Mouse (Mus musculus) yolk sac, embryonic 10.5 days (tissue): Measurements from ENCODE around the gene Fam114a2.
"Not testable (repeated sequence)": the region's sequence is repeated elsewhere in the genome, so short reads cannot be mapped to it uniquely, and the experiment has no call there.

Experiments
- DNase-seq: peaks from one replicate; pipeline ENCODE4 v3.0.0-alpha.2; 2017; ENCODE audit warnings: low spot score

The Fam114a2 gene

DNA sequence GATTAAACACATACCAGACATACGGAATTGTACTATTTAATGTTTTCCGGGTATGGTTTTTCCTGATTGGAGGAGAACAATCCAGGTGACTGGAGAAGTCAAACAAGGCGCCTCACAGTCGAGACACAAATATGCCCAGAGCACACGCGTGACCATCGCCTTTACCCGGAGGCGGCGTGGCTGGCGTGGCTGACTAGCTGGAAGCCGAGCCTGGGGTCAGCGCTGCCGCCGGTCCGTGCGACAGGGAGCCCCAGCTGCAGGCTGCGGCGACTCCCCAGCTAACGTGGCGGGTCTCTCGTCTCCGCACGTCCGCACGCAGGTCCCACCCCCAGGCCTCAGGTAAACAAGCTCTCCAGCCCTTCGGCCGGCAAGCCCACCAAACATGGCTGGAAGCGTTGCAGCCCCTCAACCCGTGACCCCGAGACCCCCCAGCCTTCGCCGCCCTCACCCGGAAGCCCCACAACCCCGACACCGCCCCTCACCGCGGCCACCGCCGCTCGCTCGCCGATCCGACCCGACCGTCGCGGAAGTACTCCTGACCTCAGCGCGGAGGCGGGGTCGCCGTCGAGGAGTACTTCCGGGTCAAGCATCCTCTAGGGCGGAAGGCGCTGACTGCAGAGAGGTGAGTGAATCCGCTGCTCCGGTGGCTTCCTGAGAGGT lies at the start of gene Fam114a2, which contains the start of gene Mfap3:
Gene Fam114a2, minus strand, starts transcription at position 527 of the 660 bp plus-strand sequence.
Gene Mfap3, plus strand, starts transcription at position 574 of the 660 bp plus-strand sequence.
- DNase-seq = peak; percentile 94

DNA sequence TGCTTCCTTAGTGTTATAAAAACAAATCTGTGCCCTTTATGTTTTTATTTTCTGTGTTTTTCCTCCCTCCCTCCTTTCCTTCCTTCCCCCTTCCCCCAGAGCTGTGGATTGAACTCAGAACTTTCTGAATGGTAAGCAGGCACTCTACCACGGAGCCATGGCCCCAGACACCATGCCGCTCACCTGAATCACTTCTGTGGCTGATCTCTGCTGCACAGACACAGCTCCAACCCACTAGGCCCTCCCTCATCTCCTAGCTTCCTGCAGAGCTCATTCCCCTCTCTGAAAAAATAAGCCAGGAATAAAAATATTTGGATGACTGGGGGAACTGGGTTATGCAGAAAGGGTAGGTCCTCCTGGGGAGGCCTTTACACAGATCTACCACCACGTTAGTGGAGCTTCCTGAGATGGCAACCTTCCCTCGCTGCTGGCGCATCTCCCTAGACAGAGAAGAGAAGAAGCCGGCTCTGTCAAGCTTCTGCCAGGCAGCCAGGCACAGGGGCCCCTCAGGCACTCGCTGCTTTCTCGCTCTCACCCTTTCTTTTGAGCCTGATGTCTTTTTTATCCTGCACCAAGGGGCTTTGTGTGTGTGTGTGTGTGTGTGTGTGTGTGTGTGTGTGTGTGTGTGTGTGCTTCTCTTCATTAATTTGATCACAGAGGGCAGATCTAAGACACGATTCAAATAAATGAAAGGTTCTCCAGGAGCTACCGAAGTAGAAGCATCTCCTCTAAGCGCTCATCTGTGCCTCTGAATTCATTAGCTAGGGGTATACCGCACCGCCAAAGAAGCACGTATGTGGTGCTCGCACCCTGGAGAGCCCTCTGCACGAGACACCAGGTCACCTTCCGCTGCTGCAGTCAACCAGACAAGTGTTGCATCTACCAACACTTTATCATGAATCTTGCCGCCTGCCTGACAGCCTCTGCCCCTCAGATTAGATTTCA lies 47.9 kb upstream of the Fam114a2 start:
- no peak for DNase-seq

DNA sequence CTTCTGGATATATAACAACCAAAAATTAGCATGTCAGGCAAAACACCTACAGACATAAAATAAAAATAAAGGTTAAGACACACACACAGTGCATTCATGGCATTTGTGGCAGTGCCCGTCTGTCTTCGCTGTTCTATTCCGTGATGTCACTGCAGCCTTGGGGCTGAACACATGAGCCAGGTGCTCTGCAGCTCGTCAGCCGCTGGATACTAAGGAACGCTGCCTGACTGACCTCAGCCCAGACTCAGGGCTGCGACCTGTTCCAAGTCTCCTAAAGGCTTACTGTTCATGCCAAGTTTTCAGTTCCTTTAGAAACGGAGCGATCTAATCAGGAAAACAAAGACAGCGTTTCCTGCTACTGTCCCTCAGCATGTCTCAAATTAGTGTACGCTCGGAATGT lies 46.1 kb upstream of the Fam114a2 start:
- DNase-seq = no peak

DNA sequence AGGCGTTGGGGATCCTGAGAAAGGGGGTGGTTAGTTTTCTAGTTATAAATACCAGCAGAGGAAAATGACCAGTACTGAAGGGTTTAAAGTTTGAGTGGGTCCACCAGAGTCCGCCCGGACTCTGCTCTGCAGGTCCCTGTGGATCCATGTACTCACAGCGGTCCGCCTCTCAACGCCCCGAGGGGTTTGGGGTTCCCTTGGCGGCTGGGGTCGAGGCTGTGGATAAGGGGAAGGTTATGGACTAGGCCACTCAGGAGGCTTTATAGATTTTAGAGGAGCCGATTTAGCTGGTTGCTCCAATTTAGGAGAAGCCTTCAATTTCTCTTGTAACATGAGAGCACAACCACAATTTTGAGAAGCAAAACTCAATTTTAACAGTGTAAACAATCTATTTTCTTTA lies 39.5 kb upstream of the Fam114a2 start:
- not testable (repeated sequence) for DNase-seq

DNA sequence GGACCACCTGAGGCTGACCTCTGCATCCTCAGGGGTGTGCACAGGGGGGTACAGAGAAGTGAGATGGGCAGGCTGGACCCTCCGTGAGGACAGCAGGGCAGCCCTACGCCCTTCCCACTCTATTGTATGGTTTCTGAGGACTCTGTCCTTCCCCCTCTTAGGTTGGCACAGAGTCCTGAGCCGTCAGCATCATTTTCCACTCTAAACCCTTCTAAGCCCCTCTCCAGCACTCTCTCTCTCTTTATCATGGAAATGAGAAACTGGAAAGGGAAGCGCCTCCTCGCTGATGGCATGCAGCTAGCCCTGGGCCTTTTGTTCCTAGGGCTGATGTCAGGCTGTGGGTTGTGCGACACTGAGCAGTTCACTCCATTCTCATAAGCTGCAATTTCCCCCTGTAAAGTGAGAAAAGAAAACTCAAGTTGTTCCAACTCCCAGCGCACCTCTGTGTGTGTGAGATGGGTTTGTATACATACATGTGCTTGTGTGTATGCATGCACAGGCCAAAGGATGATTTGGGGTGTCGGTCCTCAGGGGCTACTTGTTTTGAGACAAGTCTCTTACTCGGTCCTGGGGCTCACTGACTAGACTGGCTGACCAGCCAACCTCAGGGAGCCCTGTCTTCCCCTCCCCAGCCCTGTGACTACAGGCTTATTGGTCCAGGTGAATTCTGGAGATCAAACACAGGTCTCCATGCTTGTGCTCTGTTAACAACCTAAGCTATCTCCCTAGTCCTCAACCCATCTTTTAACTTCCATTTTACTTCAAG lies 34.8 kb upstream of the Fam114a2 start:
- no peak for DNase-seq

DNA sequence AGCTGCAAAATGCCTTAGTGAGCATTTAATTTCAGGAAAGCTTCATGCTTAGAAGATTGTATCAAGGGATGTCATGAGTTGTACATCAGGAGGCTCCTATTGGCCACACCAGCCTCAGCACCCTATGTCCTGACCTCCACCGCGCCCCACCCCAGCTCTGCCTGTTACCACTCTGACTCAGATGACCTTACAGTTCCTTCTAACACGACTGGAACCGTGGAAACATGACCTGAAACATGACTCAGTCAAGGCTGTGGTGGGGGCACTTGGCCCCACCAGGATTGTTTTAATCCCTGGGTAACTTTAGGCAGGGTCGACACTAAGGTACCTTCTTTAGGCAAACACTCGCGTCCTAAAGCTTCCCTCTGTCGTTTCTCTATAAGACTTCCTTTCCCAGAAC lies 32.6 kb upstream of the Fam114a2 start:
- DNase-seq = no peak

DNA sequence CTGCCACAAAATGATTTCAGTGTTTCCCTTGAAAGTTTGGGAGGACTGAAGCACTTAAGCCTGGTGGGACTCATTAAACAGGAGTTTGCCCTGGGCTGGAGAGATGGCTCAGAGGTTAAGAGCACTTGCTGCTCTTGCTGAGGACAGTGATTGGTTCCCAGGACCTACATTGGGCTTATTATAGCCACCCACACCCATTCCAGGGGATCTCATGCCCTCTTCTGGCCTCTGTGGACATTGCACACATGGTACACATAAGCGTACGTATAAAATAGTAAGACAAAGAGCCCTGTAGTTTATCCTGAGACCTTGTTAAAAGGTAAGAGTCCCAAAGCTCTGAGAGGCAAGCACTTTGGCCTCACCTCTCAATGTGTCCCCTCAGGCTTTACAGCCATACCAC lies 31.8 kb upstream of the Fam114a2 start:
- DNase-seq = no peak

DNA sequence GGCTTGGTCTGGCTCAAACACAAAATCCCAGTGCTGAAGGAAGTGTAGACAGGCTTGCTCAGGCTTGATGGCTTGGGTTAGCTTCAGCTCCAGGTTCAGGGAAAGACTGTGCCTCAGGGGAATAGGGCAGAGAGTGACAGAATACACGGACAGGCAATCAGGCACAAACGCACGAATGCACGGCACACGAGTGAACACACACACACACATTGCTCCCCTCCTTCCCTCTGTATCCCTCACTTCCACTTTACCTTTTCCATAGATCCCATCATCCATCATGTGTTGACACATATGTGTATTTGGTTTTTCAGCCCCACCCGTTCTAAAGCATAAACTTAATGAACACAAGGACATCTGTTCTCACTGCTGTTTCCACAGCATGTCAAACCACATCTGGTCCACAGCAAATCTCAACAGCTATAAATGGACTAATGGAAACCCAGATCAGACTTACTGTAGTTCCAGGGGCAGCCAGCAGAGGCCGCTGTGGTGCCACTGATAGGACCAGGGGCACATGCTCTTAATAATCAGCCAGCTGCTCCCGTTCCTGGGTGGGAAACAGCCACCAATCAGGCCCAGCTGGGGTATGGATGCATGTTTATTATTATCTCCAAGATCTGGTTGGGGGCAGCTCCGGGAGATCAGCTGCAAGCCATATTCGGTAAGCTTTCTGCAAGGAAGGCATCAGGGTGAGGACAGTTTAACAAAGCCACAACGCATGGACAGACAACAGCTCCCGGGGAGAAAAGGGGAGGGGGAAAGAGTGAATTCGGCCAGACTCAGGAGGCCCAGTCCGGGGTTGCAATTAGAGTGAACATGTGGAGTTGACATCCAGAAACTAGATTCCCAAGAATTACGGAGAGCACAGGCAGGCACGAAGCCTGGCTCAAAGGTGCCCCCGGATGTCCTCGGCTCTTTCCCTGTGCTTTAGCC lies 30.5 kb upstream of the Fam114a2 start:
- peak; percentile 84 for DNase-seq

DNA sequence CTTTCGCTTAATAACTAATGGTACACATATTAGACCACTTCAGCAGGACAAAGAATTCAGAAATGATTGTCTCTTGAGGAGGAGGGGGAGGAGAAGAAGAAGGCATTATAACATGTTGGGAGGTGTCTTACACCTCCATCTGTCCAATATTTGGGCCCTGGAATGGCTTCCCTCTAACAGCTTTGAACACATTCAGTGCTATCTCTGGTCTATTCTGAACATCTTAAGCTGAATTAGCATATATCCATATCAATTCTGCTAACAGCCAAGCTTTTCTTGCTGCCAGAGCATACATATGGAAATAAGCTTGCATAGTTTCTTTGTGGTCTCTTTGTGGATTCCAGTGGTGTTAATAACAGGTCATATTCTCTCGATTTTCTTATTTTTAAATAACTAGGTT lies 22.3 kb upstream of the Fam114a2 start:
- DNase-seq = no peak

DNA sequence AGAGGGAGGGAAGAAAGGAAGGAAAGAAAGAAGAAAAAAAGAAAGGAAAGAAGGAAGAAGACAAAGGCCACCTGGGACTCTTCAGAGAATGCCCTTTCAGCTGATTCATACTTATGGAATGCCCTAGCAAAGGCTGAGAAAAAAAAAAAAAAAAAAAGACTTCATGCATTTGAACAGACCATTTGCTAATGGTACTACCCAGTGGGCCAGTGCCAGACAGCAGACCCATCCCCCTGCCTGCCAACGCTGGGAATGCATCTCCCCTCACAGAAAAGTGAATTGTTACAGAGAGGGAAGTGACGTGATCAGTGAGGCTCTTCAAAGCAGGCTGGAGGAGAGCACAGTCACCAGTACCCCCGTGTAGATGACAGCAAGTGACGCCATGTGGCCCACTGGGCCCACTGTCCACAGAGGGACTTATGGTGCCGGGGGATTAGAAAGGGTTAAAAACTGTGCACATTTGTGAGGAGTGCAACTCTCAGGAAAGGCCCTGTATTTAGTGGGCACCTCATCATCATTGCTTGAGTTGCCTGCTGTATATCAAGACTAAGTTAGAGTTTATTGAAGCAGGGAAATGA lies 21.5 kb upstream of the Fam114a2 start:
- DNase-seq = no peak

DNA sequence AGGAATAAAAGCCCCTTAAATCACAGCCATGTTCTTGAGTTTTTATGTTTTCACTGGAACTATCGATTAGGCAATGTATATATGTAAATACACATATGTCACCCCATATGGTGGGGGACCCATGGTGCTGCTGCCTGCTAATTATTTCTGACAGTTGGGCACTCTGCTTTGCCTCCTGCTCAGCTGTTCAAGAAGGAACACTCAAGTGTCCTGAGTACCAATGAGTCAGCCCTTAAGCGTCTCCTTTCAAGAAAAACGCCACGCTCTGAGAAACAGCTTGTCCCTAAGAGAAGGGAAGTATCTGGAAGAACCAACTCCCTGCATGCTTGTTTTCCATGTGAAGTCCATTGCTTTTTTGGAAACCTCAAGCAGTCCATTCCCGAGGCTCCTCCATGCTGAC lies 17.5 kb upstream of the Fam114a2 start:
- DNase-seq = no peak

DNA sequence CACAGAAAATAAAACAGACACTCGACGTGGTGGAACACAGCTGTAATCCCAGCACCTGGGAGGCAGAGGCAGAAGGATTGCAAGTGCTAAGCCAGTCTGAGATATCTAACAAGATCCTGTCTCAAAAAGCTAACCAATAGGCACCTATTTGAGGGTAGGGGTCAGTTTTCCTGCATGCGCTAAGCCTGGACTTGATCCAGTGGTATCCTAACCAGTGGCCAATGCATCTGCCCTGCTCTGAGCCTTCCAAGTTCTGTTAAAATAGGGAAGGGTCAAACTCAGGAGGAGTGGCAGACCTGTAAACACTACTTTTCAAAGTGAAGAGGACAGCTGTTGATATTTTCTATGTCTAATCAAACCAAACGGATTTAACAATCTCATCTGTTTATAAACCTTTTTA lies 13.9 kb upstream of the Fam114a2 start:
- no peak for DNase-seq

DNA sequence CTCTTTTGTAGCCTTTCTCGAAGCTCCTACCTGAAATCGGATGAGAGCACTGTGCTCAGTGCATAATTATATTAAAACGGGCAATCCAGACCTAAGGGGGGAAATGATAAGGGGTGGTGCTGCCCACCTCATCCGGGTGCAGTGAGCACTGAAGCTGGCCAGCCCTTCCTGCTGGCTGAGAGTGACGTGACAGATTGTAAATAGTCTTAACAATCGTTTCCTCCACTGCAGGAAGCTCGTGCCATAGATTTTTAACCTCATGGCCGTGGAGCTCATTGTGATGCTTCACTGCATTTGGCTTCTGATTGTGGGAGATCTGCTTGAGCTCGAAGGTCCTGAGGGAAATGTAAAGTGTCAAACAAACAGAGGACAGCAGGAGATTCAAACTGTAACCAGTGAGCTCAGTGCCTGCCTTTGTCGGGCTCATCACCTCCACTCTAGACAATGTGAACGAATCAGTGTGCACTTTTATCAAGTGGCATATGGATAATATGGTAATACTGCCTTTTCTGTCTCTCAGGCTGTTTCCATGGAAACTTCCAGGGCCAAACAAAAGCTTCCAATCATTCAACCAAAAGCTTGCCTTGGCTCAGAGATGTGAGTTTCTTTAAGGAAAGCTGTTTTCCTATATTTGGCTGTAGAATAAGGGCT lies 13.0 kb upstream of the Fam114a2 start:
- DNase-seq = no peak

DNA sequence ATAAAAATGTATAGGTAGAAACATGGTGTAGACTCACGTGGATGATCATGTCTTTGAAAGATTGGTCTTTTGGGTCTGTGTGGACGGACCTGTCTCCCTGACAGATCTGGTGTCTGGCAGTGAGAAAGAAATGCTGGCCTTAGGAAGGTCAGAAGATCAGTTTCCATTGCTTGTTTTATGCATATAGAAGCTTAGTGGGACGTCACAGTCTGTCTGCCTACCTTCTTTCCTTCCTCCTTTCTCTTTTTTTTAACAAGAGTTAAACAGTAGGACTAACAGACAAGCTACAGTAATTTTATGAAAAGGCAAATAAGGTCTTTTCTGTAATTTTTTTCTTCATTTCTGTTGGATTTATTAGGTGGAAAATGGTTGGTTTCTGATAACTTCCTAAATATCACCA lies 10.7 kb upstream of the Fam114a2 start:
- DNase-seq = no peak

DNA sequence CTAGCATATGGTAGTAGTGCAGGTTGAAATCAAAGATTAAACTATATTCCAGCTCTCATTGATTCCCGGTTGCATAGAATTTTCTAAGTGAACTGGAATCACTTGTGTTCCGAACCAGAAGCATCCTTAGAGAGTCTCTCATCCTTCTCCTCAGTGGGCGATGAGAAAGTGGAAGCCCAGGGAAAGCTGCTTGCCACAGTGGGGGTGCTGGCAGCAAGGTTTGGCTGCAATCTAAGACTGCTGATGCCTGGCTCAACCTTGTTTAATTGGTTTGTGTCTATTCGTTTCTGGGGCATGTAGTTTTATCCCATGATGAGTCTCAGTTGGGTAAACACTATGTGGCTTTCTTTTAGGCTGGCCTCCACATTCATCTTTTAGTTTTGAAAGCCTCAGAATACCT lies 9.1 kb upstream of the Fam114a2 start:
- no peak for DNase-seq

DNA sequence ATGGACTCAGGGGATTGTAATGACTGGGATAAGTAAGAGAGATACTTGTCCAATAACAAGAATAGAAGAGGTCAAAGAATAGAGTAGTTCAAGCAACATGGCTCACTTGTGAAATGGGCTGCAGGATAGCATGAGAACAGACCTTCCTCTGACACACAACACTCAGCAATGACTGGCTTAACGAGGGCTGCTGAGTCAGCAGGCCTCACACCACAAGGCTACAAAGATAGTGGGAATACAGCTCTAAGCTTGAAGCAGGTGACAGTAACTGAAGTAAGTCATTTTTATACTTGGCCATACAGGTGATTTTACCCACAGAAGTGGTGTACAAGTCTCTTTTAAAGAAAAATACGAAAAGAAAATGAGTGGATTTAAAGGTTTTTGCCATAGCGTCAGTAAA lies 7.5 kb upstream of the Fam114a2 start:
- DNase-seq = no peak

DNA sequence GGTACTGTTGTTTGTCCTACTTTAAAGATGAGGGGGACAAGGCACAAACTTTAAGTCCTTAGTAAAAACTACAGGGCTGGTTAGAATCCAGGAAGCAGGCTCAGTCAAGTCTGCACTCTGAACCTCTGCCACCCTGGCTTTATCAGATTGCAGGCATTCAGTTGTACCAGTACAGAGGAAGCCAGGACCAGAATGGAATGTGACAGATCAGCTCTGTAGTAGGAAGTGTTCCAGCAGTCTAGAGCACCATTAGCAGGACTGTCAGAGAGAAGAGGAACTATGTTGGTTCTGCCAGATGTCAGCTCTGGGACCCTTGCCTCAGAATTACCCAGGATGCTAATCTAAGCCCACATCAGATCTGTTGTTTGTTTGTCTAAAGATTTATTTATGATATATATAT lies 6.2 kb upstream of the Fam114a2 start:
- DNase-seq = peak; percentile 43

DNA sequence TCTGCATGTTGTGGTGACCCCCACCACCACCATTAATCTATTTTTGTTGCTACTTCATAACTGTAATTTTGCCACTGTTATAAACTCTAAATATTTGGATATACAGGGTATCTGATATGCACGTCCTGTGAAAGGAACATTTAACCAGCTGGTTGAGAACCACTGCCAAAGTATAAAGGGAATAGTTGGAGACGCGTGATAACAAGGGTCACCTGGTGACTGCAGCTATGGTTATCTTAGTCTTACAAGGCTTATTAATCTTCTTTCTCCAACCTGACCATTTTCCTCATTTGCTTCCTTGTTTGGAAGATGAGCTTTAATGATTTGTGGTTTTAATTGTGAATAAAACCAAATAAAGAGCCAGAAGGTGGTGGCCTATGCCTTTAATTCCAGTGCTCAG lies 5.0 kb upstream of the Fam114a2 start:
- DNase-seq = no peak

DNA sequence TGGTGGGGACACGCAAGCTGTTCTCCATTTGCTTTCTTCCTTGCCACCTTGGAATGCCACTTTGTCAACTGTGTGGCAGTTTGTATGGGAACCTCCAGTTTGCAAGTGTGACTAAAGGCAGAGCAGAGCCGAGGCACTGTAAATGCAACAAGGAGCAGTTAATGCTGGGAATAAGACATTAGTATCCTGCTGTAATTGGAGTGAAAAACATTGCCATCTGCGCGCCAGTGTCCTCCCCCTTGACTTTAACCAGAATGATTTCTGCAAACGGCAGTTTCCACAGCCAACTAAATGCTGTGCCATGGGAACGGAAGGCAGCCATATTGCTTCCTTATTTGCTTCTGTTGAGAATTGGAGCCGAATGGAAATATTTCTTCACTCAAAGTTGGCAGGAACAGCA lies 3.6 kb upstream of the Fam114a2 start:
- DNase-seq = no peak

DNA sequence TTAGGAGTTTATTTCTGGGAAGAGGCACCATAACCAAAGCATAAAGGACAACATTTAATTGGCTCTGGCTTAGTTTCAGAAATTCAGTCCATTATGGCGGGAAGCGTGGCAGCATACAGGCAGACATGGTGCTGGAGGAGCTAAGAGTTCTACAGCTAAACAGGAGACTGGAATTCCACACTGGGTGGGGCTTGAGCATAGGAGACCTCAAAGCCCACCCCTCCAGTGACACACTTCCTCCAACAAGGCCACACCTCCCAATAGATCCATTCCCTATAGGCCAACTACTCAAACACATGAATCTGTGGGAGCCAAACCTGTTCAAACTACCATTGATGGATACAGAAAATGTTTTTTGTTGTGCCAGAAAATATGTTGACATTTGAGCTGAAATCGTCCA lies 2.8 kb upstream of the Fam114a2 start:
- no peak for DNase-seq

DNA sequence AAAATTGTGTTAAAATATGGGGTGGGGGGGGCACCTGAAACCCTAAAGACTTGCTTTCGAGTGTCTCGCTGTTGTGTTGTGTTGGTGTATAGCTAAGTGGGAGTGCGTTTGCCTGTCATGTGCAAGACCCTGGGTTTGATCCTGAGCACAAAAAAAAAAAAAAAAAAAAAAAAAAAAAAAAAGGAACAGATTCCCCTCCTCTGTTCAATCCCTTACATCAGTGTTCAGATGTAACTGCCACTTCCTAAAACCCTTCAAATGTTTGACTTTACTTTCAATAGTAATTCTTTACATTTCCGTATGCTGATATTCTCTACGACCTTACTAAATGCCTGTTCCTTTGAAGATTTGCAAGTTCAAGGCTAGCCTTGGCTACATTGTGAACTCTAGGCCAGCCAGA lies 887 bp upstream of the Fam114a2 start:
- DNase-seq = no peak
